22 mouse cellular contexts compared by ENCODE assay signal in genomic region chr9:13308718-13309117, GRCm38 (mm10). TPM values are rescaled to one million over a fixed set of nuclear protein-coding genes. Genes with fewer than 3 reads are reported as not detected.
DNase-seq lines count a peak whose midpoint lies in the region; ATAC-seq lines count a peak whose summit lies in the region.
"Had no signal": no experiment of that assay in that cellular context is flagged by ENCODE, and none has a peak within 500 bp of the region (broad histone marks: within the 10 kb centered on the region; RNA-seq: fewer than 3 reads in every experiment).

No protein-coding gene starts in this region.

- no peaks in the 10 kb centered on the region for H3K27me3 ChIP-seq in kidney, embryonic 14.5 days (ENCODE audit: control insufficient read depth, insufficient read depth, low read length)
- no peaks in the 10 kb centered on the region for H3K27me3 ChIP-seq in neural tube, embryonic 11.5 days (ENCODE audit: control insufficient read depth, insufficient read depth, low read length)
- H3K27me3 ChIP-seq: embryonic facial prominence, embryonic 12.5 days; forebrain, embryonic 15.5 days; heart, embryonic 12.5 days; hindbrain, embryonic 15.5 days had no signal

- DNase-seq in heart, adult 11 months: peak; percentile 33
- no peak for DNase-seq in heart, postnatal 14 days
- no peak for DNase-seq in kidney, adult 9 months
- DNase-seq in neural tube, embryonic 11.5 days (ENCODE audit: low spot score): no peak
- no peak for DNase-seq in neural tube, embryonic 10.5 days (ENCODE audit: extremely low spot score, low spot score)
- DNase-seq in frontal cortex, postnatal 36 days (ENCODE audit: low spot score in 2 of 2): no peak
- DNase-seq: adrenal gland, adult 8-10 months; B cell, adult 2 months; cerebellum, adult 11 months; cerebellum, adult 8-10 months; cerebellum, postnatal 14 days; gastrocnemius, postnatal 10 days; heart, adult 2 months; heart, postnatal 36 days had no signal

- H3K4me3 ChIP-seq in kidney, embryonic 14.5 days (ENCODE audit: low read length): no peak overlapping the region
- no peak overlapping the region for H3K4me3 ChIP-seq in neural tube, embryonic 11.5 days (ENCODE audit: low read depth, low read length)
- H3K4me3 ChIP-seq: embryonic facial prominence, embryonic 12.5 days; forebrain, embryonic 15.5 days; heart, adult 2 months; heart, embryonic 12.5 days; hindbrain, embryonic 15.5 days had no signal

- no peaks in the 10 kb centered on the region for H3K36me3 ChIP-seq in kidney, embryonic 14.5 days (ENCODE audit: control insufficient read depth, insufficient read depth, low read length)
- H3K36me3 ChIP-seq in neural tube, embryonic 11.5 days (ENCODE audit: control insufficient read depth, insufficient read depth, low read length): no peaks in the 10 kb centered on the region
- H3K36me3 ChIP-seq: embryonic facial prominence, embryonic 12.5 days; forebrain, embryonic 15.5 days; G1E; heart, embryonic 12.5 days; hindbrain, embryonic 15.5 days had no signal

- H3K9me3 ChIP-seq in kidney, embryonic 14.5 days (ENCODE audit: control insufficient read depth, low read length): no peaks in the 10 kb centered on the region
- H3K9me3 ChIP-seq in neural tube, embryonic 11.5 days (ENCODE audit: control insufficient read depth, low read length): no peaks in the 10 kb centered on the region
- H3K9me3 ChIP-seq: embryonic facial prominence, embryonic 12.5 days; forebrain, embryonic 15.5 days; G1E; heart, embryonic 12.5 days; hindbrain, embryonic 15.5 days had no signal

- intact Hi-C loops in heart, postnatal 14 days (cut with DNase I): no loop called here

- no peak overlapping the region for H3K4me2 ChIP-seq in kidney, embryonic 14.5 days (replicated peaks; ENCODE audit: low read depth, low read length)
- H3K4me2 ChIP-seq in neural tube, embryonic 11.5 days (ENCODE audit: low read depth): no peak overlapping the region
- H3K4me2 ChIP-seq: embryonic facial prominence, embryonic 12.5 days; forebrain, embryonic 15.5 days; heart, embryonic 12.5 days; hindbrain, embryonic 15.5 days had no signal

- no peak overlapping the region for H3K27ac ChIP-seq in kidney, embryonic 14.5 days (ENCODE audit: low read depth, low read length)
- H3K27ac ChIP-seq in neural tube, embryonic 11.5 days (ENCODE audit: low read depth, low read length): no peak overlapping the region
- H3K27ac ChIP-seq: embryonic facial prominence, embryonic 12.5 days; forebrain, embryonic 15.5 days; heart, adult 2 months; hindbrain, embryonic 15.5 days had no signal

- ATAC-seq in kidney, embryonic 14.5 days (ENCODE audit: low FRiP score, low TSS enrichment): 0 out of 2 replicates have a peak, but pooled peaks have one; percentile 12
- ATAC-seq in neural tube, embryonic 11.5 days (ENCODE audit: insufficient read depth, low FRiP score, low TSS enrichment): peak; percentile 45; the same call in 1 of the 2 replicates
- ATAC-seq: CD4-positive, CD25-positive, alpha-beta regulatory T cell, adult 4 months; forebrain, embryonic 15.5 days; inflammation-experienced regulatory T-cells, adult 6 months had no signal

- no peak overlapping the region for H3K9ac ChIP-seq in kidney, embryonic 14.5 days (ENCODE audit: low read depth, low read length)
- no peak overlapping the region for H3K9ac ChIP-seq in neural tube, embryonic 11.5 days (ENCODE audit: low read length)
- H3K9ac ChIP-seq: embryonic facial prominence, embryonic 12.5 days; forebrain, embryonic 15.5 days; heart, embryonic 12.5 days; hindbrain, embryonic 15.5 days had no signal

- peaks cover 10% of the 10 kb centered on the region for H3K4me1 ChIP-seq in kidney, embryonic 14.5 days (ENCODE audit: control insufficient read depth, insufficient read depth, low read length)
- peaks cover 38% of the 10 kb centered on the region for H3K4me1 ChIP-seq in neural tube, embryonic 11.5 days (ENCODE audit: control insufficient read depth, insufficient read depth, low read length)

- WGBS in kidney, embryonic 14.5 days: 17% methylated on average over 8 of the region's 8 CpGs
- WGBS in neural tube, embryonic 11.5 days: 50% methylated on average over 8 of the region's 8 CpGs

RNA-seq across cellular contexts. Expression of gene Maml2, which starts 11.0 kb away (rescaled TPM):
- total RNA-seq in heart, postnatal 14 days (2021): 1 to 10 TPM; 7.6 to 8.6 TPM
- 6.3 and 10.7 TPM in 2 replicates for polyA plus RNA-seq in kidney, embryonic 14.5 days (2014; fragmentation: Nextera tagmentation; extraction: Ambion mirVana)
- 12.8 and 14.1 TPM in 2 replicates for polyA plus RNA-seq in neural tube, embryonic 11.5 days (2014; fragmentation: Nextera tagmentation; extraction: Ambion mirVana)
